Mouse (Mus musculus): ENCODE data around the gene Cwc15.
A peak's percentile ranks its signal among the peaks of the same experiment; 100 is the strongest.
"Not testable (repeated sequence)": the region's sequence is repeated elsewhere in the genome, so short reads cannot be mapped to it uniquely, and the experiment has no call there.

Cwc15 gene

GRCm38 (mm10) chr9:14500023-14500915 is at the start of gene Cwc15, which contains the start of gene Kdm4d:
Cwc15 (plus strand) TSS chr9:14500617.
Kdm4d (minus strand) TSS chr9:14500482.
- peak; percentile 97 for DNase-seq (ENCODE audit: low spot score)

GRCm38 (mm10) chr9:14451120-14451519 is 49.3 kb upstream of the Cwc15 start:
- not testable (repeated sequence) for DNase-seq (ENCODE audit: low spot score)

- DNase-seq (ENCODE audit: low spot score), result no peak
These were observed 44.1 kb upstream of the Cwc15 start for GRCm38 (mm10) chr9:14456320-14456719.

DNA sequence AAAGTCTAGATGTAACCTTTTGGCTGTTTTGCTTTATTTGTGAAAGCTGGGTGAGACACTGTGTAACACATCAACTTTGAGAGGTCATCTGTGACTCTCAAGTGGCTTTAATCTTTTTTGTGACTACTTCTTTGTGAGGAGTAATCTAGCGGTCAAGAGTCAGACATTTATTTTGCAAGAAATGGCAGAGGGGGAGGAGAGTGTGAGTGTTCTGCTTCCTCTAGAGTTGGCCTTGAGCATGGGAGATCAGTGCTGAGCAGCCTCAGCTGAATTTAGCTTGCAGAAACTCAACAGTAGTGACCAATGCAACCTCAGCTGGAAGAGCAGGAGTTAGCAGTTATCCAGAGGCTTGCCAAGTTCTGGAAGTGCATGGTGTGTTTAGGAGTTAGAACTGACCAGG is 37.9 kb upstream of the Cwc15 start:
- not testable (repeated sequence) for DNase-seq (ENCODE audit: low spot score)

- DNase-seq (ENCODE audit: low spot score), result not testable (repeated sequence)
These were observed 36.7 kb upstream of the Cwc15 start for GRCm38 (mm10) chr9:14463668-14464067.

- no peak for DNase-seq (ENCODE audit: low spot score)
These were observed 1.3 kb upstream of the Cwc15 start for GRCm38 (mm10) chr9:14498896-14499705.

GRCm38 (mm10) chr9:14500916-14501424 is 553 bp downstream of the Cwc15 start:
- no peak for DNase-seq (ENCODE audit: low spot score)

GRCm38 (mm10) chr9:14512633-14513445 is 12.4 kb downstream of the Cwc15 start:
- DNase-seq (ENCODE audit: low spot score), result peak; percentile 37

DNA sequence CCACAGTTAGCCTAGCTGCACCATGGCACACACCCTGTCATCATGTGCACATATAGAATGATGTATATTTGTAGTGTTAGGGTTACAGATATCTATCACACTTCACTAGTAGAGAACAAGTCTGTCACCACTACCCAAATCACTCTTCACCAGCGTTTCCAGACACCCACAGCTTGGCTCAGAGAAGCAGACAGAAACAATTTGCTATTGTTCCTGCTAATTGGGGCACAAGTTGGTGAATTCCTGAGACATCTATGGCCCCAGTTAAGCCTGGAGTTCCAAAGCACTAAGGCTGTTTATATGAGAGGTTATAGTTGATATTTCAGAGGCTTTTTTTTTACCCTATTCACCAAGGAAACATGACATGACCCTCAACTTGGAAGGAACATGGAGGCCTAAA is 16.9 kb downstream of the Cwc15 start:
- no peak for DNase-seq (ENCODE audit: low spot score)

- DNase-seq (ENCODE audit: low spot score), result no peak
These were observed 17.7 kb downstream of the Cwc15 start for GRCm38 (mm10) chr9:14518105-14518504.

- DNase-seq (ENCODE audit: low spot score), result peak; percentile 19
These were observed 20.7 kb downstream of the Cwc15 start for GRCm38 (mm10) chr9:14520971-14521670.

DNA sequence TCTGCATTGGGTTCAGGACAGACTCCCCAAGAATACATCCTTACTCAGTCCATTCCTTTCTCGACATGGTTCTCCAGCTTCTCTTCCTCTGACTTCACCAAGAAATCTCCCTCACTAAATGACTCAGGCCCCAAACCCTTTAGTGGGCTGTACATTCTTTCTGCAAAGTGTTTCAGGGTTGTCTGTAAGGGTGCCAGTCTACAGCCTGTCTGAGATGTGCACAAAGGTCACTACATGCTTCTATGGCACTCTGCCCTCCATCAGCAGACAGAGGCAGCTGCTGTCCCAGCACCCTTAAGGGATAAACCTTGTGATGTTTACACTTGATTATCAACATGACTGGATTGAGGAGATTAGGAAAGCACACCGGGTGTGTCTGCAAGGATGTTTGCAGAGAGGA is 21.3 kb downstream of the Cwc15 start:
- DNase-seq (ENCODE audit: low spot score), result no peak

GRCm38 (mm10) chr9:14523408-14524043 is 23.1 kb downstream of the Cwc15 start:
- DNase-seq (ENCODE audit: low spot score), result peak; percentile 87

DNA sequence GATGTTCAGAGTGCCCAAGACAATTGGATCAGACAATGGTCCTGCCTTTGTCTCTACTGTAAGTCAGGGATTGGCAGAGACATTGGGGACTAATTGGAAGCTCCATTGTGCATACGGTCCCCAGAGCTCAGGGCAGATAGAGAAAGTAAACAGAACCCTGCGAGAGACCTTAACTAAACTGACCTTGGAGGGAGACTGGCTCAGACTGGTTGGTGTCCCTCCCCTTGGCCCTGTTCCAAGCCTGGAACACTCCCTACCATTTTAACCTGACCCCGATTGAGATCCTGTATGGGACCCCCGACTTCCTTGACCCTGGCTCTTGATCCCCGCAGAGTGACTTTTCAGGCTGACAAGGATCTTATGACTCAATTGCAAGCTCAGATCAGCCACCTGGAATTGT is 29.6 kb downstream of the Cwc15 start:
- DNase-seq (ENCODE audit: low spot score), result no peak

- DNase-seq (ENCODE audit: low spot score), result no peak
These were observed 31.9 kb downstream of the Cwc15 start for GRCm38 (mm10) chr9:14532283-14532682.

GRCm38 (mm10) chr9:14533659-14534058 is 33.2 kb downstream of the Cwc15 start:
- DNase-seq (ENCODE audit: low spot score), result no peak

DNA sequence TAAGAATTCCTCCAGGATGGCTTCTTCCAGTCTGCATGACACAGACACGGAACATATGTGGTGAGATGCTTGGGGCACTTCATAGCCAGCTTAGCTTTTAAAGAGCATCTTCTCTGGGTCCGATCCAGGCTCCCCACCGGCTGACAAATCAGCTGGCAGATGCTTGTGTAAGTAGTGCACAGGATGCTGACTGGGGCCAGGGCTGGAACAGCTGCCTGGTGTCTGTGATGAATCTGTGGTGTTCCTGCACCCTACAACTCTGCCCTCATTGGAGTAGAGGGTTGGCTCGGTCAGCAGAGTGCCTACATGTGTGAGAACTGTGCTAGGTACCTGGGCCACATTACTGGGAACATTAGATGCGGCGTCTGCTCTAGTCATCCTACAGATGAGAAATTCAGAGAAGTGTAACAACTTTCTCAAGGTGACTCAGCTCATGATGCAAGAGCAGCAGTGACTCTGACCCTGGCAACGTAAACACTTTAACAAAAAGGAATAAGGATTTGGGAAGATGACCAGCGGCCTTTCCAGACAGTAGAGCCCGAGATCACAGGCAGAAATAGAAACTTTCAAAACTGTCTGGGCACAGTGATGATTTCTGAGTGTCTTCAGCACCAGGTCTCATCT is 34.5 kb downstream of the Cwc15 start:
- DNase-seq (ENCODE audit: low spot score), result no peak

- DNase-seq (ENCODE audit: low spot score), result peak; percentile 79
These were observed 43.8 kb downstream of the Cwc15 start for GRCm38 (mm10) chr9:14544034-14544757.

GRCm38 (mm10) chr9:14547584-14548365 is 47.4 kb downstream of the Cwc15 start:
- no peak for DNase-seq (ENCODE audit: low spot score)
